Mouse (Mus musculus): ENCODE measurements around the gene Cyp4f40.
"Not testable (repeated sequence)": the region's sequence is repeated elsewhere in the genome, so short reads cannot be mapped to it uniquely, and the experiment has no call there.

Gene Cyp4f40

GRCm38 (mm10) chr17:32685048-32685750 lies 26.5 kb downstream of the Cyp4f40 start, which contains the start of gene Cyp4f15:
Gene Cyp4f15, plus strand, starts transcription at chr17:32685627.
- in situ Hi-C loops (cut with MboI; ENCODE audit: low pct_unique_long_range_greater_than_20kb in 1 of 2, low sequenced_read_pairs in 2 of 2, unreplicated experiment in 1 of 2) = no loop called here

GRCm38 (mm10) chr17:32686722-32687121 lies 28.0 kb downstream of the Cyp4f40 start:
- in situ Hi-C loops (cut with MboI; ENCODE audit: low pct_unique_long_range_greater_than_20kb in 1 of 2, low sequenced_read_pairs in 2 of 2, unreplicated experiment in 1 of 2) = no loop called here

- in situ Hi-C loops (cut with MboI; ENCODE audit: low pct_unique_long_range_greater_than_20kb in 1 of 2, low sequenced_read_pairs in 2 of 2, unreplicated experiment in 1 of 2) = no loop called here
Measured at GRCm38 (mm10) chr17:32690959-32691358, 32.3 kb downstream of the Cyp4f40 start.

- in situ Hi-C loops (cut with MboI; ENCODE audit: low pct_unique_long_range_greater_than_20kb in 1 of 2, low sequenced_read_pairs in 2 of 2, unreplicated experiment in 1 of 2) = loop anchor here in 1 of 2 experiments (25.0 kb wide), 1 partner anchor 141 kb away; no protein-coding TSS in a partner anchor
Measured at GRCm38 (mm10) chr17:32702826-32703225, 44.1 kb downstream of the Cyp4f40 start.

- in situ Hi-C loops (cut with MboI; ENCODE audit: low pct_unique_long_range_greater_than_20kb in 1 of 2, low sequenced_read_pairs in 2 of 2, unreplicated experiment in 1 of 2) = loop anchor here in 1 of 2 experiments (25.0 kb wide), 1 partner anchor 148 kb away; no protein-coding TSS in a partner anchor
Measured at GRCm38 (mm10) chr17:32710541-32710940, 51.8 kb downstream of the Cyp4f40 start.

DNA sequence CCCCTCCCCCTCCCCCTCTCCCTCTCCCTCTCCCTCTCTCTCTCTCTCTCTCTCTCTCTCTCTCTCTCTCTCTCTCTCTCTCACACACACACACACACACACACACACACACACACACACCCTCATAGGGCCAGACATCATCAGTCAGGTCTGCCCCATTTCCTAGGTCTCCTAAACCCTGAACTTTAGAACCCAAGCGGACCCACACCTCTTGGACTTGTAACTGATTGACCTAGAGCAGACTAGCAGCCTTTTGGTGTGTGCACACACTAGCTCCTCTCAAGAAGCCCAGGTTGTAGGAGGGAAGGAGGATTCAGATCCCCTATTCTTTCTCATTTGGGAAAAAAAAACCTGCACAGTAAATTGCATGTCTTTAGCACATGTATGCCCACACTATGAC lies 63.5 kb downstream of the Cyp4f40 start:
- in situ Hi-C loops (cut with MboI; ENCODE audit: low pct_unique_long_range_greater_than_20kb in 1 of 2, low sequenced_read_pairs in 2 of 2, unreplicated experiment in 1 of 2) = loop anchor here in 1 of 2 experiments (25.0 kb wide), 1 partner anchor 160 kb away; no protein-coding TSS in a partner anchor

GRCm38 (mm10) chr17:32722771-32723170 lies 64.1 kb downstream of the Cyp4f40 start:
- in situ Hi-C loops (cut with MboI; ENCODE audit: low pct_unique_long_range_greater_than_20kb in 1 of 2, low sequenced_read_pairs in 2 of 2, unreplicated experiment in 1 of 2) = loop anchor here in 1 of 2 experiments (25.0 kb wide), 1 partner anchor 160 kb away; no protein-coding TSS in a partner anchor

GRCm38 (mm10) chr17:32726360-32726759 lies 67.7 kb downstream of the Cyp4f40 start:
- in situ Hi-C loops (cut with MboI; ENCODE audit: low pct_unique_long_range_greater_than_20kb in 1 of 2, low sequenced_read_pairs in 2 of 2, unreplicated experiment in 1 of 2) = not testable (repeated sequence)
